Mouse (Mus musculus) heart, postnatal 14 days (tissue): ENCODE measurements around the gene Ppara. TPM values are rescaled to one million over a fixed set of nuclear protein-coding genes. Genes with fewer than 3 reads are reported as not detected.

Experiments
- DNase-seq, 2 experiments: peaks; one replicate each; pipeline ENCODE4 v3.0.0; 2021 to 2022
- intact Hi-C: fragments of 180-260 bp; cut with DNase I; formaldehyde crosslinking; loops from one replicate; pipeline ENCODE4 v1.15.1; 2025
- long read RNA-seq, 2 experiments: library from polyadenylated mRNA; stranded (forward); transcript quantifications; one replicate each; pipeline ENCODE4 v2.0.0; 2021
- total RNA-seq, 2 experiments: library from RNA; stranded (reverse); gene quantifications; 2 replicates each; pipeline ENCODE4 v1.2.3; 2021

Ppara gene
- total RNA-seq = 10 to 100 TPM; 50.7 to 60.1 TPM
- long read RNA-seq, experiment 1, partial matches to known transcripts = 3 of 24 reads
- long read RNA-seq, experiment 1, other reads (novel, unspliced or antisense) = 20 of 24 reads
- long read RNA-seq, experiment 2, partial matches to known transcripts = 4 of 13 reads
- long read RNA-seq, experiment 2, other reads (novel, unspliced or antisense) = 7 of 13 reads

- intact Hi-C loops = loop anchor here (5.0 kb wide), 1 partner anchor 78 kb away; the partner anchor contains the start of gene Cdpf1
- peak; percentile 58 to 69 for DNase-seq
Observed at GRCm38 (mm10) chr15:85734571-85735033, at the start of gene Ppara. TSS of gene Ppara (plus strand) at chr15:85734983.

DNA sequence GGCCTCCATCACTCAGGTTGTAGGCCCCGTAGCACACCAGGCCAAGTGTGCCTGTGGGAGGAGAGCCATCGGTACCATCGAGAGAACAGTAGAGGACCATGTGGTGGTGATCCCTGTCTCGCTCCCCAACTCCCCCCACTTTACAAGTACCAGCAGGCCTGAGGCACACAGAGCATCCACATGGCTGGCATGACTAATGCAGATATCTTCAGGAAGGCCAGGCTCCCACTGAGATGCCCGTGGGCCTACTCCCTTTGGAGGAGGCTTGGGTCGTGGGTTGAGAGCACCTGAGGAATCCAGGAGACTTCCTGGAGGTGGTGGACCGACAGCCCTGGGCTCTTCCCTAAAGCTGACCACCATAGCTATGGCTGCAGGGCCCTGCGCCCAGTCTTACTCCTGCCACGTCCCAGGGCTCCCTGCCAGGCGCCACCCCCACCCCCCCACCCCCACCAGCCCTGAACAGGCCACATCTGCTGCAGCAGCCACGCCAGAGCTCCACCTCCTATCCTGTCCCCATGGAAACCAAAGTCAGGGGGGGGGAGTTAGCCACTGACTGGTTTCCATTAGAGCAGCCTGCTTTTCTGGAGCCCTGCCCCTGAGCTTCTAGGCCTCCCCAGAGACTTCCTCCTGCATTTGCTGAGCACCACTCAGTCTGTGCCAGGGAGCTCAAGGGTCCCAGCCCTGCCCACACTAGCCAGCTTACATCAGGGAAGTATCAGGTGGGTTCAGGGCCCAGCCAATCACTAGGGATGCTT, 48.0 kb upstream of the Ppara start:
- intact Hi-C loops = loop anchor here (5.0 kb wide), 1 partner anchor 75 kb away; no protein-coding TSS in a partner anchor
- peak; percentile 77 to 82 for DNase-seq

GRCm38 (mm10) chr15:85687630-85688410, 47.0 kb upstream of the Ppara start:
- peak in 1 of 2 experiments; percentile 67 for DNase-seq
- intact Hi-C loops = loop anchor here (2.0 to 5.0 kb wide), 2 partner anchors 15 to 76 kb away; no protein-coding TSS in a partner anchor

- intact Hi-C loops = loop anchor here (2.0 to 5.0 kb wide), 2 partner anchors 14 to 76 kb away; no protein-coding TSS in a partner anchor
- no peak for DNase-seq
Observed at GRCm38 (mm10) chr15:85688734-85689133, 46.0 kb upstream of the Ppara start.

- DNase-seq = no peak
- intact Hi-C loops = loop anchor here (2.0 to 5.0 kb wide), 2 partner anchors 13 to 77 kb away; no protein-coding TSS in a partner anchor
Observed at GRCm38 (mm10) chr15:85689523-85689922, 45.3 kb upstream of the Ppara start.

GRCm38 (mm10) chr15:85690058-85690457, 44.7 kb upstream of the Ppara start:
- intact Hi-C loops = no loop called here

GRCm38 (mm10) chr15:85690875-85691274, 43.9 kb upstream of the Ppara start:
- intact Hi-C loops = no loop called here

More at GRCm38 (mm10) chr15:85690058-85690457, 44.7 kb upstream of the Ppara start:
- DNase-seq = no peak

DNA sequence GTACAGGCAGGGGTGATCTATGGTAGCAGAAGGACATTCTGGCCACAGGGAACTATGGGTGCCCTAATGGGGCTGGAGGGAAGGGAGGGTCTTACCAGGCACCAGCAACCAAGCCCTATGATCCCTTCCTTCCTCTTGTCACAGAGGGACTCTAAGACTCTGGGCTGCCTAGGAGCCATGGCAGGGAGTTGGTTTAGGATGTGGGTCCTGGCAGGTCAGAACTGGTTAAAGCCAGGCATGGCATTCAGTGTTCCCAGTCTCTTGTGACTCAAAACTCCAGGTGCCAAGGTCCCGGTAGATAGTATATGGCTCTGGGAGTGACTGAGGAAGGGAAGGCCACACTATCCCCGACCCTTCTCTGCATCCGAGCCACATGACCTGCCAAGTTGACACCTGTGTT, 41.7 kb upstream of the Ppara start:
- no peak for DNase-seq
- intact Hi-C loops = no loop called here

More at GRCm38 (mm10) chr15:85690875-85691274, 43.9 kb upstream of the Ppara start:
- no peak for DNase-seq

GRCm38 (mm10) chr15:85693819-85694218, 41.0 kb upstream of the Ppara start:
- intact Hi-C loops = no loop called here
- no peak for DNase-seq

- no peak for DNase-seq
- intact Hi-C loops = no loop called here
Observed at GRCm38 (mm10) chr15:85694379-85694778, 40.4 kb upstream of the Ppara start.

DNA sequence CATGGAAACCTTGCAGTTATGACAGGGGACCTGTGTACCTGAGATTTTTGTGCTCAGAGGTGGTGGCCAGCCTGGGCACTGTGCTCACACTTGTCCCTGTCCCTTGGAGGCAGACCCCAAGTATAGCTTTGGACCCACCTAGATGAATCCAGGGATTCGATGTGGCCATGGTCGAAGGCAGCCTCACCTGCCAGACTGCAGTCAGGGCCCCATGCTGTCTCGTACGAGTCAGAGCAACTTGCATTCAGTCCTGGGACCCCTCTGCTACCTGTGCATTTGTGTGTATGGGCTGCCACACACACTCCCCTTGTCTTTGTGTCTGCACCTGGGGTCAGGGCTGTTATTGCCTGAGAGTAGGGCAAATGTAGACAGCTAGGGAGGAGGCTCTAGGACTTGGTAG, 39.5 kb upstream of the Ppara start:
- intact Hi-C loops = no loop called here
- no peak for DNase-seq

DNA sequence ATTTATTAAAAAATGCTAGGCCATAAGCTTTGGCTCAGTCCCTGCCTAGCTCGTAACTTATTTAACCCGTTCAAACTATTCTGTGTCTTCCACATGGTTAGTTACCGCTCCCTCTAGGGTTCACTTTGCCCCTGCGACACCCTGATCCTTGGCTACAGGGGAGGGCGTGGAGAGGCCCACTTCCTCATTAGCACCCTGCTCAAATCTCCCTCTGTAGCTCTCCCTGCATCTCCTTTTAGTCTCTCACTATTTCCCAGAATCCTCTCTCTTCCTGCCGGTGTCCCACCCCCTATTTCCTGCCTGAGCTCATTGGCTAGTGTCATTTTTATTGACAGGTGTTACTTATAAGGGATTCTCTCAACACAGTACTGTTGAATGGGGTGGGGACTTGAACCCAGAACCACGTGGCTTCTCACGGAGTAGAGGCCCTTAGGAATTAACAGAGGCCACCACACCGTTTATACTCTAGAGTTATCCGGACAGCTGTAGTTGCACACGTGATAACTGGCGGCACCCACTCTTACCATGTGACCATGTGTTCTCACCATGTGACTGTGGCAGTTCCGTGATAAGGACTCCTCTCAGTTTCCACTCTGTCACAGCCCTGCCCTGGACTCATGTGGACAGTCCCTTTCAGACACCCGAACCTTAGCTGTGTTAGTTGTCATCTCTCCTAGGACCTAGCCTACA, 36.3 kb upstream of the Ppara start:
- DNase-seq = no peak
- intact Hi-C loops = no loop called here

DNA sequence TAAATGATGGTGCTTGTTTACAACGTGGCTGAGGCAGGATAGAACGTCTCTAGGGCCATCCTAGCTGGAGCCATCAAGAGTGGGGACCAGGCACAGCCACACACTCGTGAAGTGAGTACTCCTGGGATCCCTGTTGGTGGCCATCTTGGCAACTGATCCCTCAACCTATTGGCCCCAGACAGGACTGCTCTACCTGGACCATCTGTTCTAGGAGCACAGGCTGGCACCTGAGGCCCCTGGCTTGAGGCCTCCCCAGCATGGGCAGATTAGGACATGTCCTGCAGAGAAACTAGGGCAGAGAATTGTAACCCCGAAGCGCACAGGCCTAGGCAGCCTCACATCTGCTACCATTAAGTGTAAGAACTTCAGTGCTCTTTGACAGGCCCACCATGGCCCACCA, 35.3 kb upstream of the Ppara start:
- intact Hi-C loops = no loop called here
- DNase-seq = no peak

GRCm38 (mm10) chr15:85699862-85700501, 34.8 kb upstream of the Ppara start:
- intact Hi-C loops = no loop called here
- no peak for DNase-seq

DNA sequence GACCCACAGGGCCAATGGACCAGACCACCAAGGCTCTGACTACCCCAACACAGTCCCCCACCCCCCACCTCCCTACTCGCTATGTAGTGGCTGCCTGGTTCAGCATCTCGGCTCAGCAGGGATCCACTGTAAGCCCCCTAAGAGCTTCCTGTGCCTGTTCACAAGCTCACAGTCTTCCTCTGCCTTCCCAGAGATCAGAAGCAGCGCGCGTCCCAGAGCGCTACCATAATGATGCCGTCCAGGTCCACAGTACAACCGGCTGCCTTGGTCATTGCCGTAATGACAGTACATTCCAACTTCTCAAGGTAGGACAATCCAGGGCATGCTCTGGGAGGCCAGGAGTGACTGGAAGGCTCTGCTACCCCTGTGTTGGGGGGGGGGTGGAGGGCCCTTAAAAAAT, 34.1 kb upstream of the Ppara start:
- intact Hi-C loops = no loop called here
- DNase-seq = no peak

DNA sequence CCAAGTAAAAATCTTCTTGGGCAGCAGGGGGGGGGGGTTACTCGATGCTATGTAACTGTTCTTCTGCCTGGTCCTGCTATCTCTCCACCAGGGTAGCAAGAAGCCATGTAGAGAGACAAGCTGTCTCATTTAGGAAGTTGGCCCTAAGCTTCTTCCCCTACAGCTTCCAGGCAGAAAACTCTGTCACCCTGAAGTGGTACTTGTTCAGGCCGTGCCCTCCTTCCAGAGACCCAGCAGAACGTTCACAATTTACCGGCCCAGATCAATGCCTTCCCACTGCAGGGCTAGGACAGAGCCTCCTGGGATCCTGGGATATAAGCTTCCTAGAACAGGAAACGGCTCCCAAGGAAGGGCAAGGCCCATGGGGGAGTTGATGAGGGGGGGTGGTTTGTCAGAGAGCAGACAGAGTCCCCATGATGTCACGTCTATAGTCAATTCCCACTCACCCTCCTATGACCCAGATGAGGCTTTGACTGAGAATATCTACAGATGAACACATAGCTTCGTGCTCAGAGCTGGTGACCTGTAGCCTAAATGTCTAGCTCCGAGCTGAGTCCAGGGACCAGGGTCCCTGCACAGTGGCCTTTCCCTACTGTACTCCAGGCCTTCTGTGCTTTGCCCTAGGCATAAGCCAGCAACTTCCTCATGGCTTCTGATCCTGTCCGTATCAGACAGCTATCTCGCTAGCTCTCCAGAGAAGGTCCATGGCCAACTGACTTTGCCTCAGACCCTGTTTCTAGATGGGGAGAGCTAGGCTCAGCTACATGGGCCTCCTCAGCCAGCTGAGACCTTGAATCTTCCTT, 33.5 kb upstream of the Ppara start:
- intact Hi-C loops = no loop called here
- no peak for DNase-seq

GRCm38 (mm10) chr15:85702411-85702951, 32.3 kb upstream of the Ppara start:
- DNase-seq = peak in 1 of 2 experiments; percentile 57
- intact Hi-C loops = loop anchor here (2.0 kb wide), 1 partner anchor 14 kb away; no protein-coding TSS in a partner anchor

GRCm38 (mm10) chr15:85703194-85703641, 31.6 kb upstream of the Ppara start:
- intact Hi-C loops = loop anchor here (2.0 kb wide), 1 partner anchor 14 kb away; no protein-coding TSS in a partner anchor
- DNase-seq = peak; percentile 53 to 66
